Mouse (Mus musculus) G1E (cell line): ENCODE results near the gene Map3k3.

Experiments used
- CTCF ChIP-seq: IDR thresholded peaks from 2 replicates; pipeline ENCODE4 v1.5.1; 2012; ENCODE audit warnings: low read depth, low read length, inconsistent platforms, mixed read lengths
- GATA2 ChIP-seq: IDR thresholded peaks from 2 replicates; pipeline ENCODE4 v1.6.1; 2012; ENCODE audit warnings: low read depth, low read length, inconsistent platforms, borderline replicate concordance
- POLR2AphosphoS5 ChIP-seq: IDR thresholded peaks from 2 replicates; pipeline ENCODE4 v1.6.1; 2012; ENCODE audit warnings: low read depth, low read length, inconsistent platforms; ENCODE audit not compliant: insufficient replicate concordance

GRCm38 (mm10) chr11:106045780-106046179, 38.6 kb upstream of the Map3k3 start:
- TF ChIP-seq CTCF (no peak), GATA2 (no peak), POLR2AphosphoS5 (no peak)
